Mouse (Mus musculus): ENCODE results near the gene Tgfbrap1. TPM values are rescaled to one million over a fixed set of nuclear protein-coding genes. Genes with fewer than 3 reads are reported as not detected.

Gene Tgfbrap1
- polyA plus RNA-seq, 1 experiment from 2014 or later: 5.3 TPM

DNA sequence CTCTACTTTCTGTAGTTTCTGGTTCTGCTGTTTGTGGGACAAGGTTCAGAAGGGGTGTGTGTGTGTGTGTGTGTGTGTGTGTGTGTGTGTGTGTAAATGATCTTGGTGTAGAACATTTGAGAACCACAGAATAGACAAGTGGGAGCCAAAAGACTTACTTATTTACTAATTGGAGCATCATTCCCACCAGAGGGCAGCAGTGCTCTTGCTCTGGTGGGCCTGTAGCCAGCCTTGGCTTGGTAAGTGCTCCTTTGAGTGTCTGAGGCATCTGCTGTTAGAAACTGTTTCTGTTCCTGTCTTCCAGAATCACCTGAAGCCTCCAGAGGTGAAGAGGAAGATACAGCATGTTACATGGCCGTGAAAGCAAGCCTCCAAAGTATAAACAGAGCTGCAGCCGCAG lies 14.4 kb upstream of the Tgfbrap1 start:
- DNase-seq (ENCODE audit: low spot score): peak; percentile 72

DNA sequence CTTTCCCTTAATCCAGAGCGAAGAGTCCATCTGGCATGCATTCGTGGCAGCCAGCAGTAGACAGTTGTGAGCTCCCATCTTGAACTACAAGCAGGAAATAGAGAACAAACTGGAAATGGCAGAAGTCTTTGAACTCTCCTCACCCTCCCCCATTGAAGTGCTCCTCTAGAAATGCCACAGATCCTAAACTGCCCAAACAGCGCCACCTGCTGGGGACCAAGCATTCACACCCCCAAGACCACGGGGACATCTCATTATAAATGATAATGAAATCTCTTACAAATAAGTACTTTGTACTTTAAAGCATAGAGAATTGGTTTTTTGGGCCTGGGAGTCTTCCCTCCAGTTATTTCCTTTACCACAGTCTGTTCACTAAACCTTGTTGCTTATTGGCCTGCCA lies 12.1 kb upstream of the Tgfbrap1 start:
- peak; percentile 80 for DNase-seq (ENCODE audit: low spot score)

DNA sequence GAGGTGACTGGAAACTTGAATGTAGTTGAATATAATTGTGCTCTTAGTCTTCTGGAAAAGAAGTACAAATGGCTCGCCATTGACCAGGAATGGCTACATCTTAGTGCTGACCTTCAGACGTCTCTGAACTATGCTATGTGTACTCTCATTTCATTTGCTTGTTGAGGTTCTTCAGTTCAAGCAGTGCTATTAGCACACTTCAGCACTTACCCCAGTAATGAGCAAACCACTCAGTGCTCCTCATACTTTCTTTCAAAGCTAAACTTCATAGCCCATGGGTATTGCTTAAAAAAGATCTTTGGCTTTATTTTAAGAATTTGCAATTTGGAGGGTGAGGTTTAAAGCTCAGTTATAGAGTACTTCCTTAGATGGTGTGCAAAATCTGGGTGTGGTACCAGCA lies 10.3 kb upstream of the Tgfbrap1 start:
- no peak for DNase-seq (ENCODE audit: low spot score)

DNA sequence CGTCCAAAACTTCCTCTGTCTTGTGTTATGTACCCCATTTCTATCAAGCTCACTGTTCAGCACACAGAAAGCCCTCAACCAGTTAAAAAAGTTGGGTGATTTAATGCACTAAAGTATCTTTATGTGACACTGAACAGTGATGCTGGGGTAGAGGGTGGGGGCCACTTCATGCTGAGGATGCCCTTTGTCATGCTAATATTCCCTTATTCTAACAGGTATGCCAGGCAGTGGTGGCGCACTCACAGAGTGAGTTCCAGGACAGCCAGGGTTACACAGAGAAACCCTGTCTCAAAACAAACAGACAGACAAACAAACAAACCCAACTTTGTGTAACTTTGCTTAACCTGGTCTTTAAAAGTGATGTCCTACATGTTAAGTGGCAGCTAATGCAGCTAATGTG lies 4.2 kb downstream of the Tgfbrap1 start:
- DNase-seq (ENCODE audit: low spot score): no peak

DNA sequence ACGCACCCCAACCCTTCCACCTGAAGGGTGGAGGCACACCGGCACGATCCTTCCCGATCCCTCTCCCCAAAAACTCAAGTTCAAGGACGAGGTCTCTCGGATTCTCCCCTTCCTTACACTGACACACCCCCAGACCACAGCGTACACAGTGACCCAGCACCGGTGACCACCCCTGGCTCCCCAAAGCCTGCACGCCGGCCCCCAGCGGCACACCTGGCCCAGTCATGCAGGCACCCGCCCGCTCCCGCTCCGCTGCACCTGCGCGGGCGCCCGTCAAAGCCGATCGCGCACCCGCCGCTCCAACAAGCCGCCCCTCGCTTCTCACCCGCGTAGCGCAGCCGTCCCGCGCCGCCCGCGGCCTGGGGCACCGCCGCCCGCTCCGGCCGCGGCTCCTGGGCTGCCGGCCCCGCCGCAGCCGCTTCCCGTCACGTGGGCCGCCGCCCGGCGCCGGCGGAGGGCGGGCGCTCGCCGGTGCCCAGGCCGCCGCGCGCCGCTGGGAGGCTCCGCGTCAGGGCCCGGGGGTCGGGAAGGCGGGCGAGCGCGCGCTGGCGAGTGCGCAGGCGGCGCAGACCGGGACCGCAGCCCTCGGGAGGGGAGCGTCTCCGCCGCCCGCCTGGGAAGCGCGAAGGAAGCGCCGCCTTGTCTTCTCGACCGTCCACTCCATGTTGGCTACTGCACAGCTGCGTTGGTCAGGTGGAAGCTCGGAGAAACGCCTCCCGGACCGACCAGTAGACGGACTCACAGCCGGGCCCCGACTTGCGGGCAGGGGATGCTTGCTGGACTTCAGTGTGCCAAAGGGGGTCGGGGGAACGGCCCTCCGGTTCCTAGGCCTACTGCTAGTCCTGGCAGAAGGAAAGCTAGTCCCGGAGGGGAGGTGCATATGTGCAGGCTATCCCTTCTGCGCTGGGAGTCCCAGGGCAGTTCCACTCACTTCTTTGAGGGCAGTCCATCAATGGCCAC lies 6.1 kb downstream of the Tgfbrap1 start:
- DNase-seq (ENCODE audit: low spot score): peak; percentile 63

DNA sequence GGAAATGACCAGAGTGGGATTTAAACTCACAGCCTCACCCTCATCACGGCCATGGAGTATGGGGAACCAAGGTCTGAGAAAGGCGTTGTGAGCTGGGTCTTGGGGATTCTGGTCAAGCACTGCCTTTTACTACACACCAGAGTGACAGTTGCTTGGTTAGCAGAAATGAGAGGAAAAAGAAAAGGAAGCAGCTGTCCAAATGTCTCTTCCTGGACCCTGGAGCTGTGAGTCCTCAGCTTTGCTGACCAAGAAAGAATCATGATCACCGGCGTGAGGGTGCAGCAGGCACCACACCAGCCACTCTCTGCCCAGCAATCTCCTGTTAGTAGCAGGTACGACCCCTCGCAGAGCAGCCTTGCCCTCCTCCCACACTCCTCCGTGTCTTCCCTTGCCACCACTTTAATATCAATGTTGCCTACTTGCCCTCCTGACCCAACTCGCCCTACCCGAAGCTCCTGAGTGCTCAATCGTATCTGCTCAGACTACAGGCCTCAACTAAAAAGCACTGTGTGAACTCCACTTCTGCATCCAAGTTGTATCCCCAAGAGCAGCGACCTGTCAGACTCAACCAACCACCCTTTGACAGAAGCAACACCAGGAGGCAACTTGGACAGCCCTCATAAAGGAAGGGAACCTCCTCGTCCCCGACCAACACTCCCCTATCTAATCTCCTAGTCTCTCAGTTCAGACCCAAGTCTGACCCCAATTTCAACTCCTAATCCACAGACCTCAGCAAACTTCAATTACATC lies 7.0 kb downstream of the Tgfbrap1 start:
- peak; percentile 7 for DNase-seq (ENCODE audit: low spot score)

DNA sequence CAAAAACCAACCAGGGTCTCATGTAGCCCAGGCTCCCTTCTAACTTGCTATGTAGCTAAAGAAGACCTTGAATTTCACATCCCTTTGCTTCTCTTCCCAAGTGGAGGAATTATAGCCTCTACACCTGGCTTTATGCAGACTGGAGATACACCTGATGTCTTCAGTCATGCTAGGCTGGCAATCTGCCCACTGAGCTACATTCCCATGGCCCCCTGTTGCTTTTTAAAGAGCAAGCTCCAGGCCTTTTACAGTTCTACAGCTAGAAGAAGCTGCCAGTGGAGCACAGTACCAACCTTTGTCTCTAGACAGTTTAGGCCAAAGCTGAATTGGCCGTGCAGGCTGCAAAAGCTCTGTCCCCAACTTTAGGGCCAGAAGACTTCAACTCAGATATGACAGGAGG lies 8.0 kb downstream of the Tgfbrap1 start:
- no peak for DNase-seq (ENCODE audit: low spot score)

DNA sequence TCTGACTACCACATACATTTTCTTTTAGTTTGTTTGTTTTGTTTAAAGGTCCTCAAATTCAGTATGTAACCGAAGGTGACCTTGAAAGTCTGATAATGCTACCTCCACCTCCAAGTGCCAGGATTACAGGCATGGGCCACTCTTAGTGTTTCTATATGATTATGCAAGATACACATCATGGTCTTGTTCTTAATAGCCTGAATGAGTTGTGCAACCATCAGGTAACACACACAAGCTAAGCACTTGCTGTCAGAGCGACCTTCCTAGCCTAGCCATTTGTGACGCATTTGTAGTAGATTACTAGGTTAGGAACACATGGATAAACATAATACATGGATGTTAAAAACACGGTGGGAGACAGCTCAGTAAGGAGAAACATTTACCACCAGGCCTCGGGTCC lies 15.5 kb downstream of the Tgfbrap1 start:
- DNase-seq (ENCODE audit: low spot score): no peak

DNA sequence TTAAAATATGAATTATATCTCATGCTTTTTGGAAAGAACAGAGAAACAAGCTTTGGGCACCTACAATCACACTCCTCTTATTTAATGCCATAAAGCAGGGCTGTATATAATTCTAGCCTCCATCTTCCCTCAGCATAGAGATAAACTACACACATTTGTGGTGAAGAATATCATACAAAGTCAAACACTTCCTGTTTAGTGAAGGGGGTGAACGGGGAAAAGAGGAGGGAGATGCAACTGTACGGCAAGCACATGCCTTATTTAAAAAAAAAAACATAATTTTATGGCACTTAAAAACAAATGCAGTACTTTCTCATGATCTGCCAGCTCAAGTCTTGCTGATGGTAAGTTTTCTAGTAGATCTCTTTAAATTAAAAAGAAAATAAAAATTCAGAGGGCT lies 20.3 kb downstream of the Tgfbrap1 start:
- DNase-seq (ENCODE audit: low spot score): no peak

DNA sequence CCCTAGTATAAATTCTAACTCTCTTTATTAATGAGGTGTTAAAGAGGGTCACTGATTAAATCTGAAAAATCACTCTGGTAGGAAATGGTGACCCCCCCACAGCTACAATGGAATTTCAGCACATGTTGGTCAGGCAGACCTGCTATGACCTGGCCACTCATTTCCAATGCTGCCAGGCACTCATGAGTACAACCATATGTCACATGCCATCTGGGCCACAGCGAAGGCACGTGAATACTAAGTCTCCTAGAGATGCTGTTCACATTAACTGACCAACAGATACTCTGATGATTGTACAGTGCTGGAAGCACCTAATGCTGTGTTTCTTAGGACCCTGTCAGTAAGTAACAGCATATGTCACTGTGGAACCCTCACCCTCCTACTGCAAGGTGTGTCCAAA lies 23.6 kb downstream of the Tgfbrap1 start:
- no peak for DNase-seq (ENCODE audit: low spot score)

DNA sequence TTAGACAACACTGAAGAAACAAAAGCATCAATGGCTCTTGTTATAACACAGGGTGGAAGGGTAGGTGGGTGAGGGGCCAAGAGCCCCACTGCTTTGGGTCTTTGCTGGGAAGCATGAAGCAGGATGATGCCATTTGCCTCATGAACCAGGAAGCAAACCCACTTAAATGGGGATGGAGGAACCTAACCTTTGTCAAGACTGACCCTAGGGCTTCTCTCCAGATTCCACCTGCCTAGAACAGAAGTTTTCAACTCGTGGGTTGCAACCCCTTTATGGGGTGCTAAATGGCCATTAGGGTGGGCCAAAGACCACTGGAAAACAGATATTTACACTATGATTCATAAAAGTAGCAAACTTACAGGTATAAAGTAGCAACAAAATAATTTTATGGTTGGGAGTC lies 25.9 kb downstream of the Tgfbrap1 start:
- DNase-seq (ENCODE audit: low spot score): no peak

DNA sequence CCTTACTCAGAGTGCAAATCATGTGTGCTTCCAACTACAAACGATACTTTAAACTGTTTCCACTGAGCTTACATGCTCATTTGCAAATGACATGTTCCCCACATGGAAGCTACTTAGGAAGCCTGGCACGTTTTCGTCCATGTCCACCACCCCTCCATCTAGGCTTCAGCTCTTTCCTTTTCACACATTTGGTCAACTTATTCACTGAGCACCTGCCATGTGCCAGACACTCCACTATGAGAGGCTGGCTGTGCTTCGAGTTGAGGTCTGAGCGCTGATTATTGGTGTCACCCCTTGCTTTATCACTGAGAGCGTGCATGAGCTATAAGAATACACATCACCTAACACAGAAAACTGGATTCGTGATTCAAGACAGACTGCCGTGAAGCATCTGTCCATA lies 26.4 kb downstream of the Tgfbrap1 start:
- DNase-seq (ENCODE audit: low spot score): no peak

DNA sequence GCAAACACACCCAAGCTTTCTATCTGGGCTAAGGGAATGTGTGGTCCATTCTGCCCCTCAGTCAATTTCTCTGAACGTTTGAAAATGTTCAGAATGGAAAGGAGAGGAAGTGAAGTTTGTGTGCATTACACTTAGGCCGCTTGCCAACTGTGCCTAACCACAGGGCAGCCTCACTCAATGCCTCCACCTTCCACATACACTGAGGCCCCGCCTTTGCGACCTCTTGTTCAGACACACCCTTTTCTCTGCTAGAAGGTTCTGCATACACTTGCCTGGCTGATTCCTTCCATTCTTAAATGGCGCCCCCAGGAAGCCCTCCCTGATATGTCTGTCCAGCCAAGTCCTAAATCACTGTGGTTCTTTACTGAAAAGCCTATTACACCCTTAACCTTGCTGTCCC lies 27.7 kb downstream of the Tgfbrap1 start:
- no peak for DNase-seq (ENCODE audit: low spot score)

DNA sequence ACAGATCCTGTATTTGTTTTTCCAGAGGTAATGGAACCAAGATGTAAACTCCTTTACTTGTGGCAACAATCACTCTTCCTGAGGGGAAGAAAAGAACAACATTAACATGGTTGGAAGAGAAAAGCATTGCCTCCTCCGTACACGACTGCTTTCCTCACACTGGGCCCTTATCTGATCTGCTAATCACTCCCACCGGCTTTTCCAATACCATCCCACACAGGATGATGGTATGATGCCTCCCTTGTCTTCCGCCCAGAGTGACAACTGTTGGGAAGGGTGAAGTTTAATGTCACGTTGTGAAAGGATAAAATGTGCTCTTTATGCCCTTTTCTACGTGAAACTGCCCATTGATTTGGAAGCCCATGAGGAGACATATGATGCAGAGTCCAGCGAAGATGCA lies 30.9 kb downstream of the Tgfbrap1 start:
- DNase-seq (ENCODE audit: low spot score): no peak

DNA sequence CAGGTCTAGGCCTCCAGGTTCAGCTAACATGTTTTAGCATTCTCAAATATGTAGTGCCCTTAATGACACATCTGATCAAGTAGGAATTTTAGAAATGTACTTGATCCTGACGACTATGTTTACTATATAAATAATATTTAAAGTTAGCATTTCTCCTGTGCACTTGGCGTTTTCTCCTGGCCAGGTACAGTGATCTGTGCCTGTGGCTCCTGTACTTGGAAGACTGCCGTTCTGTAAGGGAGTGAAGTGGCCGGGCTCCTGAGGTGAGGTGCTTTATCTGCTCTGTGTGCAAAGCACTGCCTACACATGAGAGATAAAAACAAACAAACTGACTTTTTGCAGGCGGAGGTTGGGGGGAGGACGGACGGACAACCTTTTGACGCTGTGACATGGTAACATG lies 31.9 kb downstream of the Tgfbrap1 start:
- DNase-seq (ENCODE audit: low spot score): no peak

DNA sequence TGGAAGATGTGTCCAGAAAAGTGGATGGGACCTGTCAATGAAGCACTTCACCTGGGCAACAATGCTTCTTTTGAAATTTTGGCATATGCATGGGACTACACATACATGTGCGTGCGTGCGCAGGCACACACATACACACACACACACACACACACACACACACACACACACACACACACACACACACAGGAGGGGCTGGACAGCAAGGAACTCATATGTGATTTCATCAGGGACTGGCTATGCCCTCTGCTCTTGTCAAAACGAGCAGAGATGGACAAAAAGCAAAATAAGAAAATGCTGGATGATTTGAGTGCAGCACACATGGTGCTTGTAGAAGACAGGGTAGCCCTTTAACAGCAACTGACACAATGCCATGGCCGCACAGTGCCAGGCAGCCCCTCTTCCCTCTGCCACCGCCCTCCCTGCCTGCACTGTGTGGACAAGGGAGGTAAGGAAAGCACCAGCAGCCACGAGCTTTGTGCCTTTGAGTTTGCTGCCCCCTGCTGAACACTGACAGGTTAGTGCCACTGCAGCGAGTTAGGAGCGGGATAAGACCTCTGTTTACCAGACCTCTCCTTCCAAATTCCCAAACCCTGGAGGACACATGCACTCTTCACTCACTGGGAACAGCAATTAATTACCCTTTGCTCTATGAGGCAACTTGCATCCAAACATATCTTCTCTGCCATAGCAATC lies 32.7 kb downstream of the Tgfbrap1 start:
- DNase-seq (ENCODE audit: low spot score): peak; percentile 55

DNA sequence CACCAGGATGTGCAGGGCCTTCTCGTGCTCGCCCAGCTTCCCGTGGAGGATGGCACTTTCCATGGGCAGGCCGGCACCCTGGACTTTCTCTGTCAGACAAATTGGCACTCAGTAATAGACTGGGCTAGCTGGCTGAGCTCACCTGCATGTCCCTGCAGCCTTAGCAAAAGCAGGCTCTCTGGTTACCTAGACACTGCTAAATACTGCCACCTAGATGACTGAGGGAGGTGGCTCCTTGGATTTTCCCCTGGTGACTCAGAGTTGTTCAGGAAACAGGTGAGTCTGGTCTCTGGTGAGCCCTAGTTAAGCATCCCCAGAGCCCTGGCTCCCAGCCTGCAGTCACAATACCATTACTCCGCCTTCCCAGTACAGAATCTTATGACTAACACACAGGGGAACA lies 46.5 kb downstream of the Tgfbrap1 start:
- DNase-seq (ENCODE audit: low spot score): no peak

DNA sequence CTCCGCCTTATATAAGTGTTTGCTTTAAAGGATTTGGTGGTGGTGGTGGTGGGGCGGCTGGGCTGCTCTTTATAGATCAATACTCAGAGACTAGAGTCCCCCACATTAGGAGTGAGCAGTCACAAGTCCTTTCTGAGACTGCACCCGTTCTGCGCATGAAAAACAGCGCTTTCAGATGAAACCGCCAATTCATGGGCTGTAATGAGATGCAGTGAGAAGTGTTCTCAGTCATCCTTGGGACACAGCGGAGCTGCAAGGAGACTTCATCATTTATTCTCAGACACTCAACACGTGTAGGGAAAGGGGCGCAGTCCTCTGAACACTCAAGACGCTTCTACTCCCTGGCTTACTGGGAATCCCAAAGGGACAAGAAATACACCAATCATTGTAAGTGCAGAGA lies 50.6 kb downstream of the Tgfbrap1 start:
- DNase-seq (ENCODE audit: low spot score): no peak

DNA sequence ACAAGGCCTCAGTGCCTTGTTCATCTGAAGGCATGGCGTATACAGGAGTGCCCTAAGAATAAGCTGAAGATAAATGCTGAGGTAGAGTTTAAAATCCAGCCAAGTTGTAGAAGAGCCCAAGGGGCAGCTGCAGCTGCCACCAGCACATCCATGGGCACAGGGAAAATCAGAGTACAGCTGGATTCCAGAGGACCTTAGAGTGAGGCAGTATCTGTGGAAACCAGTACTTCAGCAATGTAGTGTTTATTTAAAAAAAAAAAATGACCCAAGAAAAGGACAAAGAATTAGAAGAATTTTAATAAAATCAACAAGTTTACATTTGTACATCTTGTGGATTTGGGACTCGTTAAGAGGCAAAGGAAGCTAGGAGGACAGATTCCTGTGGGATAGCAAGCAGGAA lies 51.4 kb downstream of the Tgfbrap1 start:
- no peak for DNase-seq (ENCODE audit: low spot score)

DNA sequence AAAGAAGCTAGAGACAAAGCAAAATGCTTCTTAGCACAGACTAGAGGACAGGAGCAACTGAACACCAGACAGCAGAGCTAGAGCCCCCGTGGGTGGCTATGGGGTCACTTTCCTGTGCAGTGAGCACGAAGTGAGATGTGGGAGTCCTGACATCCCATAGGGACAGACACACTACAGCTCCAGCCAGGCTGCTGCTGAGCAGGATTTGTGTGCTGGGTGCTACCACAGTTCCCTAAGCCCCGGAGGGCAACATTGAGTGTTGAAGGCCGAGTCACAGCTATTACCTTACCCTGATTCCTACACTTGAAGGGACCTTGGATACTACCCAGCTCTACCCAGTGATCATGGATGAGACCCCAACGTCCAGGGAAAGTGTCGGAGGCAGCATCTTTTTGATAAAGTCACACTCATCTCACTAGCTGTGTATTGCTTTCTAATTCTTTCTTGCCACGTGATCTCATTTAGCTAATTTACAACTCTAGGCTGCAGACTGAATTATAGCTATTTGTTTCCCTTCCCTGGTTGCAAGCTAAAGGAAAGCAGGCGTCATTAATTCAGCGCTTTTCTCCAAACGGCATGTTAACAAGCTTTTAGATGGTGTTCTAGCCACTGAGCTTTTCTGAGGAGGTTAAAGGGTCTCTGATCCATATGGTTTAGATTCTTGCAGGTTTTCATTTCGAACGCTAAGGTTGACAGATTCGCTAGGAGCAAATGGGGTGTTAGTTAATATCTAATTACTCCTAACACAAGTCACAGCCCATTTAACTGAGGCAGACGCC lies 53.0 kb downstream of the Tgfbrap1 start:
- DNase-seq (ENCODE audit: low spot score): no peak

DNA sequence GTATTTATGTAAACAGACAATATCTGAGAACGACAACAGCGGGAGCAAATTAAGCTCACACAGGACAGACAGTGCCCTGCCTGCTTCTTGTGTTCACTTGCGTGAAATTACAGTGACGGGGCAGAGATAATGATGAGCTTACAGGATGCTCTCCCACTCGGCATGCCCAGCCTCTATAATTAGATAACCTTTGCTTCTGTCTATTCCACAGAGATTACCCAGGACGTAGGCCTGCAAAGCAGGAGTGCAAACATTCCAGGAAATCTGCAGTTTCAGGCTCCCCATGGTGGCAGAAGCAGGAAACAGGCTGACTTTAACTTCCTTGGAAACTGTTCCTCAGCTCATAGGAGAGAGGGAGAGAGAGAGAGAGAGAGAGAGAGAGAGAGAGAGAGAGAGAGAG lies 56.2 kb downstream of the Tgfbrap1 start:
- DNase-seq (ENCODE audit: low spot score): no peak

All from thymus, postnatal 0 days (tissue).